Mouse (Mus musculus): ENCODE measurements around the gene Mnd1.

- TF ChIP-seq MAFK (IDR thresholded peaks at IDR 0.05; ENCODE audit: insufficient read depth, low read depth, low read length) (no peak), CHD2 (IDR thresholded peaks at IDR 0.05; ENCODE audit: low read depth, low read length) (no peak), ZNF384 (IDR thresholded peaks at IDR 0.05; ENCODE audit: low read depth, low read length) (no peak)
These were observed 440 bp downstream of the Mnd1 start for GRCm38 (mm10) chr3:84155146-84155545.

All from ES-E14 (cell line).